Mouse (Mus musculus): ENCODE results near the gene Ifitm7. TPM values are rescaled to one million over a fixed set of nuclear protein-coding genes. Genes with fewer than 3 reads are reported as not detected.

The Ifitm7 gene
- not detected for total RNA-seq (2023)

GRCm38 (mm10) chr16:13986574-13987478 is at the start of gene Ifitm7, which contains the start of gene 2900011O08Rik:
TSS of gene Ifitm7 (minus strand) at chr16:13986888.
TSS of gene 2900011O08Rik (plus strand) at chr16:13986604.

Other genes starting within 250 kb of the Ifitm7 start
- 10 to 100 TPM; 33.0 to 34.9 TPM for gene Rrn3, start 206.2 kb downstream of the Ifitm7 start, total RNA-seq (2023)
- gene Ntan1, start 168.0 kb downstream of the Ifitm7 start, total RNA-seq (2023) = 10 to 100 TPM; 65.7 to 74.5 TPM
- 10 to 100 TPM; 66.8 to 77.9 TPM for gene Pdxdc1, start 83.8 kb downstream of the Ifitm7 start, total RNA-seq (2023)
- gene Mpv17l, start 83.7 kb downstream of the Ifitm7 start, total RNA-seq (2023) = under 1 TPM; 0.47 to 0.52 TPM
- not detected for gene 2900011O08Rik, start 284 bp downstream of the Ifitm7 start, total RNA-seq (2023)
- 10 to 100 TPM; 38.4 to 43.0 TPM for gene Nde1, start 176.4 kb upstream of the Ifitm7 start, total RNA-seq (2023)
- 10 to 100 TPM; 64.2 to 71.1 TPM for gene Marf1, start 176.5 kb upstream of the Ifitm7 start, total RNA-seq (2023)

All from T-cell, adult 66 days (primary cell).